Mouse (Mus musculus) left cerebral cortex, adult 6 months (tissue): ENCODE measurements around the gene Rab3c. TPM values are rescaled to one million over a fixed set of nuclear protein-coding genes. Genes with fewer than 3 reads are reported as not detected.

Source experiments
- long read RNA-seq, 2 experiments: library from polyadenylated mRNA; unstranded; transcript quantifications; one replicate each; pipeline ENCODE4 v2.0.0; 2019 to 2020
- polyA plus RNA-seq: library from polyadenylated mRNA; unstranded; fragments of <200 nt; fragmentation: Nextera tagmentation; gene quantifications from 2 replicates; pipeline ENCODE4 v1.2.3, GENCODE M21; 2021

The Rab3c gene
- 138 and 155 TPM in 2 replicates for polyA plus RNA-seq
- long read RNA-seq, experiment 1, full-length matches to known transcripts: 307 of 401 reads
- long read RNA-seq, experiment 1, partial matches to known transcripts: 17 of 401 reads
- long read RNA-seq, experiment 1, other reads (novel, unspliced or antisense): 77 of 401 reads
- long read RNA-seq, experiment 2, full-length matches to known transcripts: 130 of 211 reads
- long read RNA-seq, experiment 2, partial matches to known transcripts: 17 of 211 reads
- long read RNA-seq, experiment 2, other reads (novel, unspliced or antisense): 64 of 211 reads

GRCm38 (mm10) chr13:110280563-110281144 lies at the start of gene Rab3c:
Gene Rab3c, minus strand, starts transcription at chr13:110280996.

Other genes starting within 250 kb of the Rab3c start
- gene Gapt, start 76.2 kb upstream of the Rab3c start, polyA plus RNA-seq: not detected in 2 replicates
- 111 and 138 TPM in 2 replicates for gene Plk2, start 114.0 kb upstream of the Rab3c start, polyA plus RNA-seq